Mouse (Mus musculus) embryo, embryonic 9.5 days (tissue): Measurements from ENCODE around the gene AC129217.1.
"Not testable (repeated sequence)": the region's sequence is repeated elsewhere in the genome, so short reads cannot be mapped to it uniquely, and the experiment has no call there.

ENCODE experiments used
- DNase-seq: peaks from one replicate; pipeline ENCODE4 v3.0.0-alpha.2; 2017; ENCODE audit errors: extremely low spot score

AC129217.1 gene

GRCm38 (mm10) chr19:8830664-8831063 lies 1.1 kb downstream of the AC129217.1 start:
- no peak for DNase-seq

- DNase-seq = no peak
These were observed 1.7 kb downstream of the AC129217.1 start for GRCm38 (mm10) chr19:8831262-8831661.

- DNase-seq = no peak
These were observed 3.4 kb downstream of the AC129217.1 start for GRCm38 (mm10) chr19:8832971-8833370.

GRCm38 (mm10) chr19:8836327-8836726 lies 6.8 kb downstream of the AC129217.1 start:
- not testable (repeated sequence) for DNase-seq

GRCm38 (mm10) chr19:8837251-8837791 lies 7.7 kb downstream of the AC129217.1 start, which contains the start of gene Bscl2:
Gene Bscl2 (plus strand): TSS chr19:8837467.
- DNase-seq = peak; percentile 92

GRCm38 (mm10) chr19:8838041-8838730 lies 8.6 kb downstream of the AC129217.1 start:
- DNase-seq = peak; percentile 42

- DNase-seq = peak; percentile 65
These were observed 9.7 kb downstream of the AC129217.1 start, which contains the start of gene Gng3 for GRCm38 (mm10) chr19:8839103-8839907. Gene Gng3 (minus strand): TSS chr19:8839194.

- peak; percentile 63 for DNase-seq
These were observed 10.6 kb downstream of the AC129217.1 start for GRCm38 (mm10) chr19:8839908-8840791.

GRCm38 (mm10) chr19:8841012-8841411 lies 11.4 kb downstream of the AC129217.1 start:
- DNase-seq = no peak

GRCm38 (mm10) chr19:8842961-8843360 lies 13.4 kb downstream of the AC129217.1 start:
- DNase-seq = no peak

GRCm38 (mm10) chr19:8844371-8845129 lies 15.0 kb downstream of the AC129217.1 start:
- peak; percentile 63 for DNase-seq

- DNase-seq = no peak
These were observed 18.8 kb downstream of the AC129217.1 start for GRCm38 (mm10) chr19:8848356-8848755.

- DNase-seq = peak; percentile 44
These were observed 20.9 kb downstream of the AC129217.1 start, which contains the start of gene Lrrn4cl for GRCm38 (mm10) chr19:8850402-8850901. Gene Lrrn4cl (plus strand): TSS chr19:8850768.

GRCm38 (mm10) chr19:8851639-8852038 lies 22.1 kb downstream of the AC129217.1 start:
- DNase-seq = no peak

- no peak for DNase-seq
These were observed 22.8 kb downstream of the AC129217.1 start for GRCm38 (mm10) chr19:8852236-8852928.

- DNase-seq = no peak
These were observed 23.5 kb downstream of the AC129217.1 start for GRCm38 (mm10) chr19:8853117-8853516.

GRCm38 (mm10) chr19:8857689-8858088 lies 28.1 kb downstream of the AC129217.1 start:
- DNase-seq = peak; percentile 21

GRCm38 (mm10) chr19:8859018-8859417 lies 29.4 kb downstream of the AC129217.1 start:
- DNase-seq = no peak

GRCm38 (mm10) chr19:8864265-8864664 lies 34.7 kb downstream of the AC129217.1 start:
- DNase-seq = no peak

GRCm38 (mm10) chr19:8870381-8870780 lies 40.8 kb downstream of the AC129217.1 start:
- DNase-seq = not testable (repeated sequence)
